Mouse (Mus musculus) spleen, postnatal 10 days (tissue): ENCODE measurements at regions not wholly inside any gene's neighbourhood (a gene's known extent, or its start where the extent isn't known, plus 50 kb on each side); places are given as distances from the start of the nearest gene placed in this dataset.

ENCODE experiments used
- DNase-seq, 2 experiments: peaks; one replicate each; pipeline ENCODE4 v3.0.0; 2021 to 2022; ENCODE audit warnings: low spot score in 2 of 2

DNA sequence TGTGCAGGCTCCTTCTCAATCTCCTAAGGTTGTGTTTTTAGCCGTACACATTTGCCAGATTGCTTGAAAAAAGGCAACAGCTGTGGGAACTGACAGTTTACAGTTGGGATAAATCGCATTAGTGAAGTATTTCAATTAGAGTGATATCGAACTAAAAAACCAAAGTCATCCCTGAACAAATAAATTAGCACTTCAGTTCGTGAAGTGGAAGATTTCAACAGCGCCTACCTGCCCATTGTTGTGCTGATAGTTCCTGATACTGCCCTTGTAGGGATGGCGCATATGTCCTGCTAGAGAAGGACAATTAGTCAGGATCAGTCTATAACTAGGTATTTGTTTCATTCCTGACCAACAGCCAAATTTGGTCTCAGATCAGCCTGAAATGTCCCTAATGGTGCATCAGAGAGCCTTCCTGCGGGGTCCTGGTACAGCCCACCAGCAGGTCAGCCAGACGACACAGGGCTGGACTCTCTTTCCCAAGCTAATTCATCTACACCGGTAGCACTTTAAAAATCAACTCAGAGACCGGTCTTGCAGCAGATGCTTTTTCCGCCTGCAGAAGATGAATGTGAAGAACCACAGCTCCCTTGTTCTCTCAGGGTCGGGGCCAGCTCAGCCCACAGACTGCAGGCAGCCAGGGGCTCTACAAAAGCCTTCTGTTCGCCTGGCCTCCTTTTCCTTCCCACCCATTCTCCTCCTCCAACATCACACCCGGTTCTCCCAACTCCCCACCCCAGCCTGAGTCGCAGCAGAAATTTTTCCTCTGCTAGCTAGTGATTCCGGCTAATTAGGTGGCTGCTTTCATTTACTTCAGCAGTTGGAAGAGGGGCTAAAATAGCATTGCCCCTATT, 146.1 kb downstream of the Psat1 start:
- peak in 1 of 2 experiments; percentile 16 for DNase-seq

DNA sequence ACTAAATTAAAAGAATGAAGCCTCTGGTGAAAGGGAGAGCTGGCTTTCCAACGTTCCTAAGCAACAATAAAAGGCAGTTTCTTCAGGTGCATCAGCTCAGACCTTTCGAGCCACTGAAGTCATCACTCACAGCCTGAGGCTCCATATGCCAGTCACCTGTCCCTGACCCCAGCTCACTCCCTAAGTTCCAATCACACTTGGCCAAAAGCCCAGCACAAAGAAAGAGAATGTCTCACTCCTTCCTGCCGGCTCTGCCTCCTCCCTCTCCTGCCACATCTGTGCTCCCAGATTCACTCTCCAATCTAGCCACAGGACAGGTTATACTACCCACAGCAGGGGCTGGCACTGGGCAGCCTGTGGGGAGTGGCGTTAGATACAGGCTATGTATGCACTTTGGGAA, 150.7 kb downstream of the Psat1 start:
- no peak for DNase-seq

DNA sequence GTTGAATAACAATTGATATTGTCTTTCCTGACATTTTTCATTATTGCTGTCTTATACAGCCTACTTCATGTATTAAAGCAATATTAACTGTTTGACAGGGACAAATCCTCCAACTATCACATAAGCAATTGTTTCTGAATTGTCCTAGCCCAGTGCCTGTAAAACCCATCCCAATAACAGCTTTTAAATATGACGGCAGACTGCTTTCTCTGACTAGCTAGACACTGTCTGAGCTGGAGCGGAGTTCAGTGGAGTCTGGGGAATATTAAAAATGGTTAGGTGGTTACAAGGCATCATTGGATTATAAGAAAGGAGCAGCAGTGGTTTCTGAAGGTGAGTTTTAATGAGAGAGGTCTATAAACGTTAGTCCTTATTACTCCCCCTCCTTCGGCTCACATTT, 155.2 kb downstream of the Psat1 start:
- DNase-seq: no peak

DNA sequence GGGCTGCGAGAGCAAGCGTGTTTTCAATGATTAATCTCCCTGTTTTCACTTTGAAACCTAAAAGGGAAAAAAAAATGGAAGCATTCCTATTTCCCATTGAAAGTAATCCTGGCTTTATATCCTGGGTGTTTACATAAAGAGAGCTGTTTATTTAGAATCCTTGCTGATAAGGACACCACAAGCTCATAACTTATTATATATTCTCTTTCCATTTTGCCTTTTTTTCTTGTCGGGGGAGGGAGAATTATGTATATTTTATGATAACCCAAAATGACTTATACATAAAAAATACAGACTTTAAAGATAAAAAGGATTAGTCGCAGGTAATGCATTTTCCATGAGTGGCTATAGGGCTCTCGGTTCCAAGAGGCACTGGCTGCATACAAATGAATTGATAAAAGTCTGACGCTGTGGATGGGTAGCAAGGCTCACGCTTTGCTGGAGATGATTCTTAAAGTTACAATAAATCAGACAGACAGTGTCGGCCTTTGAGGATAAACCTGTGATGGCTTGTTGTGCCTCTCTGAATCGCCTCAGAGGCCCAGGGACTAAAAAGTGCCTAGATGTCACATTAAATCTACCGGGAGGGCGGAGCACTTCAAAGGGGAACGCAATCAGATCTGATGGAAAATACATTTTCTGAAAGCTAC, 155.7 kb downstream of the Psat1 start:
- no peak for DNase-seq

DNA sequence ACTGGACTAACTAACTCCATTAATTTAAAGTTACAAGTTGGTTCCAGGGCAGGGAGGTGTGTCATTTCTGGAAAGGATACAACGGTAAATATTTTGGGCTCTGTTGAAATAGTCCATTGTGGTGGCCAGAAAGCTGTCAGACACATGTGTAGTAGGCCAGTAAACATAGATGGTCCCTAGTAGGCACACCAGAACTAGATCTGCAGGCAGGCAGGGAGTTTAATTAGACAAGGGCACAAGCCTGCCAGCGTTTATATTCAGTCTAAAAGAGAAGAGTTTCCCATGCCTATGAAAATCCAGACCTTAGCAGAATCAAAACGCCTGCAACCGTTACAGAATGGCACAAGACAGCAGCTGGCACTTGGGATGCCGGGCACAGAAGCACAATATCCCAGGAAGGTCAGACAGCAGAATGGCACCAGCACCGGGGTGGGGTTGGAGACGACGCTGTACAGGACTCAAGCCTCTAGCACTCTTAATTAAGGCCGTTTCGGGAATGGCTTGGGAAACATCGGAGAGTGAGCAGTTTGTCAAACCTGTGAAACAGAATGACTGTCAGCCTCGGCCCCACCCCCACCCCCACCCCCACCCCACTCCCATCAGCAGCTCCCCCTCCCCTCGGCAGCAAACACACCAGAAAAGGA, 156.4 kb downstream of the Psat1 start:
- no peak for DNase-seq

DNA sequence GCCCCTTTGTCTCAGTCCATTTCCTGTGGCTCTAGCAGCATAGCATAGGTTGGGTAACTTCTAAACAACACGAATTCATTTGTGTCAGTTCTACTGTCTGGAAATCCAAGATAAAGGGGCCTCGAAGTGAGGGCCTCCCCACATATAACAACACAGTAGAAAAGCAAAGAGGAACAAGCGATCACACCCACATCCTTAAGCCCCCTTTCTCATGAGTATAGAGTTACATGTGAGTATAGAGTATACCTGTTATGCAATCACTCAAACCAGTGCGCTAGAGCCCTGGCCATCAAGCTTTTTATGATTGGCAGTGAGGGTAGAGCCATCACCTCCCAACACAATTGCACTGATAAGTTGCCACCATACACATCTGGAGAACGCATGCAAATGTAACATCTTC, 157.4 kb downstream of the Psat1 start:
- DNase-seq: no peak

DNA sequence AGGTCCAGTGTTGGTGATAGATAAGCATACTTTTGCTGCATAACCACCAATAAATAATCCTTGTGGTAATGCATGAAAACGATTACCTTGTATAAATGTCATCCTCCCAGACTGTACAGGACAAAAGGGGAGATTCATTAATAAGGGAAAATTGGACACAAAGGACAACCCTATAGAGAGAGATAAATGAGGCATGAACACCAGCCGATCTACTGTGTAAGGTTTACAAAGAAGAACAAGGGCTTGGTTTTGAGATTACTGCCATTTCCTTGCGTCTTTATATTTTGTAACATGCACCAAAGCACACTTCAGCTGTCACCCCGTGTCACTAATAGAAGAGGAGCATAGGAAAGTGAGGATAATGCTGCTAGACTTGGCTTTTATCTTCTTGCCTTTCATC, 162.5 kb downstream of the Psat1 start:
- DNase-seq: no peak

DNA sequence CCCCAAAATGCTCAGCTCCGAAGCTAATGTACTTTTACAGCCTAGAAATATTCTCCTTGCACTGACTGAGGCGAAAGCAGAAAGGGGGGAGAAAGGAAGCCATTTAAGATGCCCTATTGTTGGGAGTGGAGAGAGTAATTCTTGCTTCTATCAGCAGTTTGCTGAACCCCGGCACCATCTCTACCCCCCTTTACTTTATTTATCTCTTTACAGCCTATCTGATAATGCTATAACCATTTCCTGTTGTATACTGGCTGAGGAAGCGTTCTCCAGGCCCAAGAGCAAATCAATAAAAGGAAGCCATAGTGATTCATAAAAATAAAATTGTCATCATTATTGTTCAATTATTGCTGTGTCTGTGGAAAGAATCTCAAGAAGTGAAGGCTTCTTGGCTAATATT, 177.5 kb downstream of the Psat1 start:
- no peak for DNase-seq

DNA sequence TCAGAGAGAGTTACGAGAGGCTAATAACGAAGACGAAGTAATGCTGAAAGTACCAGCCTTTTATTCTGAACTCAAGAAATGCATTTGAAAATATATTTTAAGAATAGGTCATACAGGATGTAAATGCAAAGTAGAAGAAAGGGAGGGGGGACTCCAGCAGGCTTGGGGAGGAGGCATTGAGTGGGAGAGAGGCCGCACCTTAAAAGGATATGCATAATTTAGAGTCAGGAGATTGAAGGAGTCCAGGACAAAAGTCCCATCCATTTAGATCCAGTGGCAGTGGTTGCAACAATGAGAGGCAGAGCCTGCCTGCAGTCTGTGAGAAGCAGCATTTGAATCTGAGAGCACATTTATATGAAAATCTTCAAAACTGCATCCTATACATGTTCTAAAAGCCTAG, 186.1 kb downstream of the Psat1 start:
- no peak for DNase-seq

DNA sequence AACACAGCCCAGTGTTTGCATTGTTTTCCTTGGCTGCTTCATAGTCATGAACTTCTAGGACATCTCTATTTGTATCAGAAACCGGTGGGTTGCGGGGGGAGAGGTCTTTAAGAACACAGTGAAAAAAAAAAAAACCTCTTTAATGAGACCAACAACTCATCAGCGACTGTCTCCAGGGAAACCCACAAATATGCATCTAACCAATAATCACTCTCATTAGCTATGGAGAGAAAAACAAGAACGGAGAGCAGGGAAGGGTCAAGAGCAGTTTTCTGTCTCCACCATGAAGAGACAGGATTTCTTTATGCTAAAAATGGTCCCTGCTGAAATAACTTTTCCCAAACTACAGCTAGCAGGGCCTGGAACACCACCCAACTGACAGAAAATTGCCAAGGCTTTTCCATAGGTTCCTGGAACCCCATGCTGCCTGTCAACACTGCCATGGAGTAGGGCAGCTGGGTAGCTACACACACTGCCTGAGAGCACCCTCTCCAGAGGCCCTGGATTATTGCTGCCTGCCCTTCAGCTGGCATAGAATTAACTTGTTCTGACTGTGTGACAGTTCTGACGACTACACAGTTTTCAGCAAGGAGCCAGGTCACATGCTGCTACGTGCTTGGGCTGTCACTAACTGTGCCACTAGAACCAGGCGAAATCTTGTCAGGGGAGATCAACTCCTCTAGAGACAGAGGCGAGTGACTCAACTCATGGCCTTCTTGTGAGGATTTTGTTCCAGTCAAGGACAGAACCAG, 201.9 kb downstream of the Psat1 start:
- no peak for DNase-seq

DNA sequence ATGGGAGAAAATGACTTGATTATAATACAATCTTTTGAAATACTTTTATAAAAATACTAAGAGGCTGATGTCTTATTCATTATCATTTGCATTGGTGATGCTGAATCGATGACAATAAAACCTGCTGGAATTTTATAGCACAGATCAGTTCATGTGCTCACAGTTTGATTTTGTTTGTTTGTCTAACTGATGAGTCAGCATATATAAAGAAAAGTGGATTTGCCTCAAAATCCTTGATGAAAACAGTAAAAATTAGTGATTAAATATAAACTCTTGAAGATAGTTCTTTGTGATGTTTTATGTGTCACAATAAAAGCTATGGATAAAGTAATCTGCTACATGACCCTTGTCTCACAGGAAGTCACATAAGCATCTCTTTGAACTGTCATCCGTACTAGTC, 210.9 kb downstream of the Psat1 start:
- no peak for DNase-seq

DNA sequence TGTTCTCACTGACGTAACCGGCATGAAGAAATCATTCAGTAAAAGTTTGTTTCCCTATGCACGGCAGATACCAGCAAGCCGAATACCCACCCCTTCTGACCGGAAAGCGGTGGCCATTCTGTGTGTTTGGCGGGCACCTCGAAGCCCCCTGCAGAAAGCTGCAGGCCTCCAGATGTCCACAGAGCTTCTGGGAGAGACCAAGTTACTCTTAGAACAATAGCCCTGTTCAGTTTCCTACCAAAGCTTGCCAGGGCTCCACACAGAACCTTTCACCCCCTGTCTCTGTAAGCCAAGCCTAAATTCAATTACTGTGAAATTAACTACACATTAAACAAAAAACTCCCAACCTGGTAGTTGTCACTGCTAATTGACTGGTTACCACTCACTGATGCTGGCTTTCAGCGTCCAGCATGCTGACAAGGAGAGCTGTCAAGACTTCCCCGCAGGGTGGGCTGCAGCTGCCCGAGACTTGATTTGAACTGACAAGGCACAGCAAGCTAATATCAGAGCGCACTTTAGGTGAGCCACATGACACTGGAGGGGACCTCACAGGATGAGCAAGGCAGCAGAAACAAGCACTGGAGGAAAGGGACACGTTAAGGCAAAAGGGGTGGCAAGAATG, 220.2 kb downstream of the Psat1 start:
- no peak for DNase-seq

DNA sequence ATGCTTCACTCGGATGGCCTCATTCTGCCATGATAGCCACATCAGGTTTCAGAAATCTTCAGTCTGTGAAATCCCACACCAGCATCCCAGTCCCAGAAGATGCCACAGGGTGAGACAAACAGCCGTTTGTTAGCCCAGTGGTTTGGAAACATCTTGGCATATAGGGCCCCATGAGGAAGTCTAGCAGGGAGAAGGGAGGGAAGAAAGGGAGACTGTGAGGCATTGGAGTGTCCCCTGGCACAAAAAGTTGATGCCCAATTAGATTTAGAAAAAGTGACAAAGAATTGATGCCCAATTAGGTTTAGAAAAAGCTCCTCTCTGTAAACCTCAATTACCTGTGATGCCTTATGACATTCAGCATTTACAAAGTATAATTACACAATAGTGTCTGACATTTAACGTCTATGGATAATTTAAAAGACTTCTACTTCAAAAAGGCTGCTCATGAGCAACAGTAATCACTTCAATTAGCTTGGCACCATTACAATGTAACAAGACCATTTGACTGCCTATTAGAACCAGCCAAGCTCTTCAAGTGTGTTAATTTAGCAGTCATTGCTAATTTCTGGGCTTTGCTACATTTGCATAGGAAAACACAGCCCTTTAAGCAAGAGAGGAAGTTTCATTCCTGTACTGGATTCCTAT, 254.6 kb downstream of the Psat1 start:
- DNase-seq: no peak

DNA sequence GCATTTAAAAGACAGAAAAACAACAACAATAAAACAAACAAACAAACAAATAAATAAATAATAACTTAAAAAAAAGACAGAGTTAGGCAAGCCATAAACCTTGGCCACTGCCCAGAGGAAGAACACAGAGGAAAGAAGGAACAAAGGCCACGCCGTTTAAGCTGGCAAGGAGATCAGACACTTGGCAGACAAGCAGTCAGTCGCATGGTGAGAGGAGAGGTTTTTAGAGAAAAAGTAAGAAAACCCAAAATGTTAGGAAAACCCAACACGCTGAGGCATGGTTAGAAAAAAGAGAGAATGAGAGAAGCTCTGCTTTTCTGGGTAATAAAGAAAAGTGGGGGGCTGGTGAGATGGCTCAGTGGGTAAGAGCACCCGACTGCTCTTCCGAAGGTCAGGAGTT, 277.1 kb downstream of the Psat1 start:
- DNase-seq: no peak

DNA sequence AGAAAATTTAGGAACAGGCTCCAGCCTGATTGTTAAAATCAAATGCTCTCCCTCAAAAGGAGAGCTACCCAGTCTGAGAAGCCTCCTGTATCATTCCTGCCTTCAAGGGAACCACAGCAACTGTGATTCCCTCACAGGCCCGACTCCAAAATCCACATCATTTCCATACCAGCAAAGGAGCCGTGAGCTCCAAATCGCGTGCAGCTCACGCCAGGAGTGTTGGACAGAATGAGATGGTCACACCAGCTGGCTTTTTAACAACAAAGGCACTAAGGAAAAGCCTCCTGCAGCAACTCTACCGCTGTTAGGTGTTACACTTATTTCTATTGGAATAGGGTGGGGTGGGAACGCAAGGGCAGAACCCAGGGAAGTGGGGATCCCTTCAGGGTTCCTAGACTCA, 277.6 kb downstream of the Psat1 start:
- DNase-seq: no peak

DNA sequence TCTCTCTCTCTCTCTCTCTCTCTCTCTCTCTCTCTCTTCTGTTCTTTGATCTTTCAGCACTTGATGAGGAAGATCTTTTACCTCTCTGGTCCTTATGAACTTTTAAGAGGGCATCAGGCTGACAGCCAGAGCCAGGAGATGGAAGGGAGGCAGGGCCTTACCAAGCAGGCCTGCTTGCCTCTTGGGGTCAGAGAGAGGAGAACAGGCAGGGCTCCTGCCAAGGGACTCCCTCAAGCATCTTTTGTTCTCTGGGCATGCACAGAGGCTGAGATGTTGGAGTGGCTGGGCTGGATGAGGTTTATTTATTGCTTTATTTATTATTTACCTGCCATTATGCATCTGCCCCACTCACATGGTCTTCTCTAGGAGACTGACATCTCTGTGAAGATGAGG, 278.5 kb downstream of the Psat1 start:
- no peak for DNase-seq

DNA sequence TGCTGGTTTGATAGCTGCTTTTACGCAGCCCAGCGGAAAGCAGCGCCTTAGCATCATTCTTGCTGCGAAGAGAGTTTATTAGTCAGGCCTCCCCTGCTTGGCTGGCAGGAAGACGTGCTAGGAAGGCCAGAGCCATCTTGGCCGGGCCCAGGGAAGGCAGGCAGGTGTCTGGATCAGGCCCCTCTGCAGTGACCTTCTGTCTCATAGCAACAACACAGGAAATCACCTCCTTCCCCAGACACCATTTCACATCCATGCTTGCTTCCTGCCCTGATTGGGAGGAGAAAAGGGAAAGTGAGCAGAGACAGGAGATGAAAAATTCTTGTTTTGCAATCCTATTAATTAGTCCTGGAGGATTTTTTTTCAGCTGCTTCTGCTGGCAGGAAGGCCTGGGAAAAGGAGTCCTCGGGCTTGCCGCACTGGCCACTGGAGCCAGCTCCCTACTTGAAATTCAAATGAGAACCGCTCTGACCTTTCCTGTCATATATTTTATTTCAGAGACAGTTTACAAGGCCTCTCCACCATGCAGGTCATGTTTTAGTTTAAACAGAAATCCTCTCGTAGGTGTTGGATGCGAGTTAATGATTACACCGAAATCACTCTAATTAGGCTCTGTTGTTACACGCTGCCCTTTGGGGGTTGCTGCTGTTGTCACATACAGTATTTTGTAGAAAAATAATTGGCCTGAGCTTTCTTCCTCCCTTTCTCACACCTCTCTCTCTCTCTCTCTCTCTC, 279.1 kb downstream of the Psat1 start:
- no peak for DNase-seq

DNA sequence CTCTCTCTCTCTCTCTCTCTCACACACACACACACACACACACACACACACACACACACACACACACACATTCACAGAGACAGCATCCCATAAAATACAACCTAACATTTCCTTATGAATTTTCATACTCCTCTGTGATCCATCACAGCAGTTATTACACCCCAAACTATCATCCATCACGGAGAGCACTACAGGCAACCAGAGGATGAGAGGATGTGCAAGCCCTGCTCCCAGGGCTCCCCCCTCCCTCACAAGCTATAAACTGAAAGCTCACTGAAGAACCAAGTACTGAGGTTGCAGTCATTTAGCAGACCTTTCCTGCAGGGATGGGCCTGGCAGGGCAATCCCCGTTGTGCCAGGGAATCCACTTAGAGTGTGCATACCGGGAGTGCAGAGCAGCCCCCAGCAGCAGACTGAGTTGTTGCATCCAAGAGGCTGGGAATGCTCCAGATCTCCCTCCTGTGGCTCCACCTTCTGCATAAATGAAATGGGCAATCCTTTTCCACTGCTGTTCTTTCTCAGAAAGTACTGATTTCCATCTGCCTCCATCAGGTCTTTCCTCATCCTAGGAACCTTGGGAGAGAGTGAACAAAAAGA, 283.4 kb downstream of the Psat1 start:
- no peak for DNase-seq

DNA sequence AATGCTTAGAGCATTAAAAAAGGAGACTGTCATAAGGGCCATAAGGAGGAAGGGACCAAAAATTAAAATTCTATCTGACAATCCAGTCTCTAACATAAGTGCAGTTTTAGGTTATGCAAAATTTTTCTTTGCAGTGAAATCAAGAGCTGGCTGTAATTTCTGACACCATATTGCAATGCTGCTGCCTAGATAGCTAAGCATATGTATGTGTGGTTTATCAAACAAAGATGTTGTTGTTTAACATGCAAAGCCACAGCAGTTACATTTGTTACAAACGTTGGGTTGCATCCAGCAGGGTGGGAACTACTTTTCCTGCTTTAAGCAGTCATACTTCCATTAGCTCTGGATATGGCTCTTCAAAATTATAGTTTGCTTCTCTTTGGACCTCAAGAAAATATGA, 288.5 kb downstream of the Psat1 start:
- no peak for DNase-seq

DNA sequence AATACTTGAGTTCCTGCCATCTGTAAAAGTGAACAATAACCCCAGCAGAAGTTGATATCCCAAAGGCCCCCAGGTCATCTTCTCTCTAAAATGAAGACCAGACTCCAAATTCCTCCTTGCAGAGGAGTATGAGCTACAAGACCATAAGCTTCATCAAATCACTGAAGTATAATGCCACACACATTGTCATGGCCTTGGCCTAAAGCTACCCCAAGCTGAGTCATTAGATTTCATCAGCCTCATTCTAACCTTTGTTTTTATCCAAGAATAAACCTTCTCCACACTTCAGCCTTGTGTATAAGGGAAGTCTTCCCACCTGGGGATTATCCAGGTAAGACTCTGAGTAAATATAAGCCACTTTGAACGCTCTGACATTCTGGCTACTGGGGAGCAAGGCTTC, 289.3 kb downstream of the Psat1 start:
- DNase-seq: no peak
